Mouse (Mus musculus) induced T-regulatory cell, adult 2 months (primary cell): ENCODE results near the gene Zfp770.

ENCODE experiments used
- DNase-seq: peaks from one replicate; pipeline ENCODE4 v3.0.0-alpha.2; 2012; ENCODE audit warnings: low read depth

Zfp770 gene

GRCm38 (mm10) chr2:114143842-114144241, 57.4 kb downstream of the Zfp770 start:
- DNase-seq, result no peak
